Mouse (Mus musculus): ENCODE data around the gene Slc4a4.

The Slc4a4 gene

DNA sequence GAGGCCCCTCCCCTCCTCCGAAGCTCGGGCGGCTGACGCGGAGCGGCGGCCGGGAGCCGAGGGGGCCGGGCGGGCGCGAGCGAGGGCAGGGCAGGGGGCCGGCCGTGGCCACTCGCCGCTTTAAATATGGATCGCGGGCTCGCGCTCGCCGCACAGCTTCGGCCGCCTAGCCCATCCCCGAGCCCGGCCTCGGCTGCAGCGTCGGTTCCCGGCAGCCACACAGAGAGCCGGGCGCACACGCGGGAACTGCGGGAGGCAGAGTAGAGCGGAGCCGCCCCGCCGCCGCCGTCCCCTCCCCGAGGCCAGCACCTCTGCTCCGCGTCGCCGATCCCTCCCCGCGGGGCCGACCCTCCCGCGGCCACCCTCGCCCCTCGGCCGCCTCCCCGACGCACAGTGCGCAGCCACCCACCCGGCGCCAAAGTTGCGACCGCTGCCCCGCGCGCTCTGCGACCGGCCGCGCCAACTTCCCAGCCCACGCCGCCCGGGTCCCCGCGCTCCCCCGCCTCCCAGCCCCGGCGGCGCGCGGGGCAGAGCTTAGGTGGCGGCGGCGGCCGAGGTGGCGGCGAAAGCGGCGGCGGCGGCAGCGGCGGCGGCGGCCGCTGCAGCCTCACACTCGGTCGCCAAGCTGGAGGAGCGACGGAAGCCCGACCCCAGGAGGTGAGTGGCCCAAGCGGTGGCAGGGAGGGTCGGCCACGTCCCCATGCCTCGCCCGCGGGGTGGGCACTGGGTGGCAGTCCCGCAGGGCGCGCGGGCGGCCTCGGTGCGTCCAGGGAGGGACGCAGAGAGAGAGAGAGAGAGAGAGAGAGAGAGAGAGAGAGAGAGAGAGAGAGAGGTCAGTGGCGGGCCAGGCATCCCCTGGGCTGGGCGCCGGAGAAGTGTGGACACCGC is at the start of gene Slc4a4:
TSS of gene Slc4a4 (plus strand) at position 151 of the 888 bp plus-strand sequence.
- DNase-seq: peak; percentile 96

DNA sequence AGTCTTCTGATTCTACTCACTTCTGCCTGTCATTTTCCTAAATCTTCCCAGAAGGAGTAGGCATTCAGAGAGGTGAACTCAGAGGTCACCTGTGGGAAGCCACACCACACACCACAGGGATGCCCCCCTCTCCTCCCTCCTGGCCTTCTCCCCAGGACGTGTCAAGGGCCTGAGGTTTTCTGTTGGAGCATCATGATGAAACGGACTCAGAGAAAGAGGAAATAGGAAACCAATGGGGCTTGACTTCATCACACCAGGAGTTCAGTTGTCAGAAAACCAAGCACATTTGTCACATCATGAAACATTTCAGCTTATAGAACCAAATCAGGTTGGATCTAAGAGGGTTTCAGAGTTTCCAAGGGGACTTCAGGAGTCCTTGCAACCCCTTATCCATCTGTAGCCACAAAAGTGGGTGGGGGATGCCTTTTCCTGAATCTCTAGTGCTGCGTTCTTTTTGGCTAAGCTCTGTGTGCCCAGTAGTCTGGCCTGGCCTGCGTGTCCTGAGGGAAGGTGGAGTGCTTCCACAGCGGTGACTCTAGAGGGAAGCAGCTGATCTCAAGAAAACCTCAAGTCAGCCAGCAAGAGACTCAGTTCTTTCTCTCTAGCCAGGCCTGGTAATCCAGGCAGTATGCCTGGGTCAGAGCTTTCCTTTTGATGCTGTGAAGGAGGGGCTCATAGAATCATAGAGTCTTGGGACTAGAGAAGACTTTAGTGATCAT is 46.4 kb upstream of the Slc4a4 start:
- DNase-seq: no peak

DNA sequence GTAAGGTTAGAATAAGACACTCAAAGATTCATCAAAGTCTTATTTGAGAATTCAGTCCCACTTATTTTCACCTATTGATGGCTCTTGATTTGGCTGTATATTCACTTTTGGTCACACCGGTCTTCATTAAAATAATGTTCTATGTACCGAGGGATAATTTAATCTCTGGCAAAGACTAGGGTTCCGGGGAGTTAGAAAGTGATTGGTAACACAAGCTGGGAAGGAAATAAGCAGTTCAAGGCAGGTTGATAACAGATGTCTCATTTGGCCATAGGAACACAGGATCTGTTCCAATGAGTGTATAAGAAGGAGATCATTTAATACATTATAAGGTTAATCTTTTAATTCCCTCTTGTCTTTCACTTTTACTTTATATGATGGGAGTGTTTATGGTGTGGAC is 29.3 kb upstream of the Slc4a4 start:
- peak; percentile 7 for DNase-seq

DNA sequence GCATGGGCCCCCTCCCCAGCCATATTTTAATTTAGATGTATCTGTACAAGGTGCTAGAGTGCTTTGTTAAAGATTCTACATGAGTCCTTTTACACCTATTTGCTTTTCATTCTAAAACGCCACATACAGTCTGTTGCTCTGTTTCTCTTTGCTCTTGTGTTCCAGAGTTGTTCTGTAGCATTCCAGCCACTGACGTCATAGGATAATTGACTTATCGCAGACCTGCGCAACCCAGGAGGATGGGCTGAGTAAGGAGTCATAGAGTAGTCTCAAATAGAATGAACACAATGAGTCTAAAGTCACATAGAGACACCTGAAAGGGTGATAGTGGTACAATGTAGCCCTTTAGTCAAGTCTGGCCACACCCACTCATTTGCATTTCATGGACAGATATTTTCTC is 28.8 kb upstream of the Slc4a4 start:
- DNase-seq: peak; percentile 18

DNA sequence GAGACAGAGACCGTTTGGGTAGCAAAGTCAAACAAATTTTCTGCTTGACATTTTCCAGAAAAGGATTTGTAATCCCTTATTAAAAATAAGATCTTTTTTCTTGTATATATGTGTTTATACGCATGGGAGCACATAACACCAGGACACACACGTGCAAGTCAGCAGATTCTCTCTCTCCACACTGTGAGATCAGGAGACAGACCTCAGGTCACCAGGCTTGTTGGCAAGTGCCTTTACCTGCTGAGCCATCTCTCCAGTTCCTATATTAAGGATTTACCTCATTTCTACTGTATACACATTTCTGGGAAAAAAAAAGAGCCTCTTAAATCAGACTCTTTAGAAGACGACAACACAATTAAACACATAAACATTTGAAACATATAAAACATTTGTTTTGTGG is 28.4 kb upstream of the Slc4a4 start:
- DNase-seq: peak; percentile 14

DNA sequence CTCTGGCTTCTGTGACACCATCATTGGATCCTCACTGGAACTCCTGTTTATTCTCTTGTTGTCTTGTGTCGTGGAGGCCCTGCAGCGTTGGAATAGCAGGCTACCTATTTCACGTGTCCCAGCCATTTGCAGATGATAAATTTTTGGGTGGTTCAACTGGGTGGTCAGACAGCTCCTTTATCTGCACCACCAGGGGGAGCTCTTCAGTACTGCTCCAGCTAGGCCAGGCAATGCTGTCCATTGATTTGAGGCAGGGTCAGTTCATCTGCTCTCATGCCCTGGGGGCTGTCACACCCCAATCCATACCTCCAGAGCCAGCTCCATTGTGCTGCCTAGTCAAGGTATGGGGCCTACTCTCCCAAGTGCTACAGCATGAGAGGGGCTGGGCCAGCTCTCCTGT is 24.5 kb upstream of the Slc4a4 start:
- DNase-seq: no peak

DNA sequence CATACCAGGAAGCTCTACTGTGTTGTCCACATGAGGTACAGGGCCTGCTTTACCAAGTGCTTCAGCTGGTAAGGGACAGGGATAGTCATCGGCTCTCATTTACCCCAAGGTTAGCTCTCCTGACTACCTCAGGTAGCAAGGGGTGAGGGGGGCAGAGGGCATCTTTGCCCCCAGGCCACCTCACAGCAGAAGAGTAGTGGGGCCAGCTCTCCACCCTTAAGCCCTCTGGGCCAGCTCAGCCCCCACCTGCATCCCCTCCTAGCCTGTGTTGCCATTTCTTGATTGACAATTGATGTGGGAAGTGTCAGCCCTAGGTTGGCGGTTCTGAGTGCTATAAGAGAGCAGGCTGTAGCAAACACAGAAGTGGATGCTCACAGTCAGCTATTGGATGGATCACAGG is 23.8 kb upstream of the Slc4a4 start:
- DNase-seq: peak; percentile 56

DNA sequence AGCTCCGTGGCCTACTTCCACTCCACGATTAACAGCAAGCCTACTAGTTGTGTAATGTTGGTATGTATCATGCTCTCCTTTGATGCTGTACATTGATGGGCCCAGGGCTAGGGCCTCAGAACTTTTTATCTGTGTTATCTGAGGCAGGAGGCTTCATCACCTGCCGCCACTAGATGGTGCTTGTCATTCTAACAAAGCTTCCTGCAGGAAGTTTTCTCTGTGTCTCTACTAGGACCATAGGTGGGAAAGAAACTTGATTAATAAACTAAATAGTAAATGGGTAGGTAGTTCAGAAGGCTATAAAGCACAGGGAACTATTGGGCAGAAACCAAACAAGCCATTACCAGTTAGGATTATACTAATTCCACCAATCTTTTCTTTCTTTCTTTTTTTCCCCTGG is 2.5 kb upstream of the Slc4a4 start:
- peak; percentile 87 for DNase-seq

DNA sequence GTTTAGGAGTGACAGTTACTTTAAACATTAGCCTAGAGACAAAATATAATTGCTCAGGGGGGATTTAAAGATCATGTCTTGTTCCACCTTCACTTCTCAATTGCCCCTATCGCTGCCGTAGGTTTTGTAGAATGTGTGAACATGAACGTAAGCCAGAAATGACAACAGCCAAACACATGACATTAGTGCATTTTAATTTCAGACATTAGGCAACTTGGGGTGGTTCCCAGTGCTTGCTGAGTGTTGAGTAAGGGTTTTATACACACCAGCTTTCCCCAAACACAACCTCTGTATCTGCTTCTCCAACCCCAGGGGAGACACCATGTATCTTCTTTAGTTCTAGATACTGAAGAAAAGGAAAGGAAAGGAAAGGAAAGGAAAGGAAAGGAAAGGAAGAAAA is 1.1 kb upstream of the Slc4a4 start:
- peak; percentile 86 for DNase-seq

DNA sequence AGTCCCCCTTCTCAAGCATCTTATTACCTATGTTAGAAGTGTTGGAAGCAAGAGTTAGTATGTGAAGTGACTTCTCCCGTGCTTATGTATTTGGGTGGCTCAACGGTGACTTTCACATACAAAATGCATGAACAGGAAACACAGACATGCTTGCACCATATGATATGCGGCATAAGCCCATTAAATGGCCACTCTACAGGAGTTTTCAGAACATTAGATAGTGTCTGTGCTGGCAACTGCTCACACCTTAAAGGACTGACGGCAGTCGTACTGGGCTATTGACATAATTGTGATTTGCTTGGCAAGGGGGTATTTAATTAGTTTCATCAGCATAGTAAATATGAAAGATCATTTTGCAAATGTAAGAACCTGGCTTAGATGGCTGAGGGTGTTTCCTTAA is 674 bp upstream of the Slc4a4 start:
- DNase-seq: peak; percentile 83

DNA sequence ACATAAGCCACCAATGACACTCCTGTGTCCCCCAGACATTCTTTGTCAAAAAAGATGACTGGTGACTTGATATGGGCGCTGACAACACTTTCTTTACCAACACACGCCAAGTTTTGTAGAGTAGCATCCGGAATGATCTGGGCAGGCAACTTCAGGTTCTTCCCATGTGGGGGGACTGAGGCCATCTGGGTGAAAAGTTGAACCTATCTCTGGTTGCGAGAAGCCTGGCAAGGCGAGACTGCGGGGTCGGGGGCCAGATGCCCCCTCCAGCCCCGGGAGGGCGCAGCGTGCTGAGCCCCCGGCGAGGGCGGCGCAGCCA is 310 bp upstream of the Slc4a4 start:
- DNase-seq: no peak

DNA sequence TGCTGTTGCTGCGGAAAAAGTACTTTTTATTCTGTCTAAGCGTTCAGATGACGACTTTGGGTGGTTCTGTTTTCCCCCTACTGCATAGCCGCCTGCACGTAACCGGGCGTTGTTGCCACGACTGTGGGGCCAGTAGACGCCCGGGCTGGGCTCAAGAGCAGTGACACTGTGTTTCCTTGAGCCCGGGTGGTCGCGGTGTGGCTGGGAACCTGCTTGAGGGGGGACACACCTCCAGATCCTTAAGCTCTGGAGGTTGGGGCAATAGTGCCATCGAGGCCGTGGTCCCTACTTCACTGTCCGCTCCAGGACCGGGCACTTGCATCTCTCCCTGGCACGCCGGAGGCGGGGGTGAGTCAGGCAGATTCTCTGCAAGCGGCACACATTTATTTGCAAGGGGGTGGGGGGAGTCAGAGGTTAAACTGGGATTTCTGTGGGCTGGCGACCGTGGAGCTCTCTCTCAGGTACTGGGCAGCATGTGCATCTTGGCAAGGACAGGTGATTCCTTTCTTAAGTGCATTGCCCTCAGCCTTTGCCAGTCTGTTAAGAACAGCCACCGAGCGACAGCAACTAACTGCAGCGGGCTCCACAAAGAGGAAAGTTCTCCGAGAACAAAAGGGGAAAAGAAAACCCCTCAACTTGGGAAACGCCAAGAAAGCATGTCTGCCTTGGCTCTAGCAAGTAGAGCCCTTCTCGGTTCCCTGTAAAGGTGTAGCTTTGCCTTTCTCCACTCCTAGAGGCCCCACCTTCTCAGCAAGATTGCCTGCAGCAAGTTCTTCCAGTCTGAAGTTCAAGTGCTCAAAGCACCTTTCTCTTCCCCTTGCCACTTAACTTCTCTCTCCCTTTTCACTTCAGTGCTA is 1.2 kb downstream of the Slc4a4 start:
- DNase-seq: peak; percentile 93

DNA sequence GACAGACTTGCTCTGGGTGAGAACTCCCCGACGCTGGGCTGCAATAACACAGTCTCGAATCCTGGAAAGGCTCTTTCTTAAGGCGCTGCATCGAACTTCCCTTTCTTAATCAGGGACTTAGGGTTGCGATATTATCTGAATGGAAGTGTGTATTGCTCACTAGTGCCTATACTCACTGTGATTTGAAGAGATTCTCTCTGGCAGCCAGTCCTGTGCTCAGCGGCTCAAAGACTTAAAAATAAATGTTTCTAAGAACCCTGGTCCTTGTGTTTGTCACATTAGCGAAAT is 1.7 kb downstream of the Slc4a4 start:
- DNase-seq: peak; percentile 83

DNA sequence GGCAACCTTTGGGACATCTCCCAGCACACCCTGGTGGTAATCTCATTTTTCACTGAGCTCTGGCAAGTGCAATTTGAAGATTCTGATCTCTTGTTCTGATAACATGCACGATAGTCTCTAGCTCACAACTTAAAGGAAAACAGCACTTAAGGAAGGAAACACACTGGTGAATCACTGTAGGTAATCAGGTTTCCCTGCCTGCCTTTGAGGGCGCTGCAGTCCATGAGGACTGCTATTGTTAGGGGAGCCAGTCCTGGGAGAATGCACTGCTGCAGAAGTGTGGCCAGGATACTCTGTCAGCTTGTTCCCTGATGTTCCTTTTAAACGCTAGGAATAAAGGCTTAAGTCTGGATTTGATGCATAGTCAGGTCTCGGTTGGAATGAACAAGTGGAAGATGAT is 2.7 kb downstream of the Slc4a4 start:
- peak; percentile 80 for DNase-seq

DNA sequence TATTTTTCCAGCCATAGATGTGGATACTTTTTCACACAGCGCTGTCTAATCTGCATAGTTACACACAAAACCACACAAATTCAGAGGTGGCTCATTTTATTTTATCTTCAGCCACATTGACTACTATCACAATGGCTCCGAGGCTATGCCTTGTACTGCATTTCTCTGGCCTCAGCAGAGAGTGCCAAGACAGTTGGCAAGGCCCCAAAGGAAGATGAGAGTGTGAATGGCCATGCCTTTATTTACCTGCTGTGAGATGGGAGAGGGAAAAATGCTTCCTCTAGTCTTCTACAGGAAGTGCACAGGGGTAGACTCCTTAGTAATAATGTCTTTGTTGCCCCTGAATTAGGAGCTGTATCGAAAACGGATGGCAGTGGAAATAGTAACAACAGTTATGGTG is 3.5 kb downstream of the Slc4a4 start:
- DNase-seq: peak; percentile 65

DNA sequence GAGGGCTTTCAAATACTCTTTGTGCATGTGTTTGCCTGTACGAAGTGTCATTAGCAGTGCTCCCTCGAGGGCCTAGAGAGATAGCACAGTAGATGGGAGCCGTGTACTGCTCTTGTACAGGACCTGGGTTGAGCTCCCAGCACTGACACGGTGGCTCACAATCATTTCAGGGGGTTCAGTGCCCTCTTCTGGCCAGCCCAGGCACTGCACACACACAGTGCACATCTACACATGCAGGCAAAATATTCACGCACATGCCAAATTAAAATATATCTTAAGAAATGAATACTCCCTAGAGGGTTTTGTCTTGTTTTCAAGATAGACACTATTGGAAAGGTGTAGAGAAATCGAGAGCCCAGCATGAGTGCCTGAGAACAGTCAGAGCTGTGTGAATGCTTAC is 10.0 kb downstream of the Slc4a4 start:
- DNase-seq: peak; percentile 30

DNA sequence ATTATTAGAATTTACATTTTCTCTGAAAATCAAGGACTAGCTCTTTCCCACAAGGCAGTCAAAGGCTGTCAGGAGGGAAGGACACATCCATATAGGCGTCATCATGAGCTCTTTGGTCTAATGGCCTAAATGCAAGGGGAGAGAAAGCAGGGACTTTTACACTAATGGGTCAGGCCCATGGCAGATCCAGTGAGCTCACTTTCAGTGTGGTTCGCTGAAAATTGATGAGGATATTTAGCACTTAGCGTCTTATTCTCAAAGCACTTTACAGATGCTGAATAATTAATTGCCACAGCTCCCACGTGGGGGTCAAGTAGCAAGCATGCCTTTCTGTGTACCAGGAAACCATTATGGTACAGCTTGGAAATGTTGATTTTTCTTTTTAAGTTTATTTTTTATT is 16.5 kb downstream of the Slc4a4 start:
- DNase-seq: peak; percentile 39

DNA sequence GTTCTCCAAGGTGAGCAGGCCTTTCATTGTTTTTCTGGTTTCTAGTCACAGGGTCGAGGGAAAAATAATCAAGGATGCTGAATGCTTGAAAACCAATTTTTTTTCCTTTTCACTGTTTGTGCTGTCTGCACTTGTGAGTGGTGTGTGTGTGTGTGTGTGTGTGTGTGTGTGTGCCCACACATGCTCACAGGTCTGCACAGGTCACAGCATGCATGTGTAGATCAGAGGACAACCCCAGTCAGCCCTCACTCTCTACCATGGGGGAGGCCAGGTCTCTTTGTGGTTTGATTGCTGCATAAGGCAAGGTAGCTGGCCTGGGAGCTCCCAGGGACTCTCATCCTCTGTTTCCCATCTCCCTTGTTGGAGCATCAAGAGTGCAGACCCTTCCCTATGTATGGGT is 16.9 kb downstream of the Slc4a4 start:
- peak; percentile 35 for DNase-seq

DNA sequence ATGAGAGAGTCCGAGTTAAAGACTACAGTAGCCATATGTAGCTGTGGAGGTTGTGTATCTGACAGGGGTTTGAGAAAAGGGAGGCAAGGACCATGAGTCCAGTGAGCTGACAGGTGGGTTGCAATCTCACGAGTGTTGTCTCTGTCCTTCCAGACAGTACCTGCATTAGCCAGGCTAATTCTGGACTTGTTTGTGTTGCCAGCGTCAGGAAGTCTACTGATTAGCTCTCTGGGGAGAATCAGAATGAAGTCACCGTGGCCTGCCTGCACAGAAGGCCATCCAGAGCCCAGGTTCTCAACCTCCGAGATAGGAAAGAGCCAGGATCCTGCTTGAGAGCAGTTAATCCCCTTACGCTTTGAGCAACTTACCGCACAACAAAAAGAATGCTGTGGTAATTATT is 18.2 kb downstream of the Slc4a4 start:
- DNase-seq: peak; percentile 79

DNA sequence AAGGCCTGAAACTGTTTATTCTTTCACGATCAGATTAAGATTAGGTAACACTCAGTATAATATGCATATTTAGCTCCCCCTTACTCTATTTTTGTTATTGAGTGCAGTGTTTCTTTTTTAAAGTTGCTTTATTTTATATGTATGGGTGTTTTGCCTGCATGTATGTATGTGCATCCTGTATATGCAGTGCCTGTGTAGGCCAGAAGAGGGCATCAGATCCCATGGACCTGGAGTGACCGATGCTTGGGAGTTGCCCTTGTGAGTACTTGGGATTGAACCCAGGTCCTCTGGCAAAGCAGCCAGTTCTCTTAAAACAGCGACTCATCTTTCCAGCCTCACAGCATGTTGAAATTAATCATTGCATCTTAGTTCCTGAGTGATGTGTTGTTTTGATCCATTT is 21.0 kb downstream of the Slc4a4 start:
- no peak for DNase-seq

DNA sequence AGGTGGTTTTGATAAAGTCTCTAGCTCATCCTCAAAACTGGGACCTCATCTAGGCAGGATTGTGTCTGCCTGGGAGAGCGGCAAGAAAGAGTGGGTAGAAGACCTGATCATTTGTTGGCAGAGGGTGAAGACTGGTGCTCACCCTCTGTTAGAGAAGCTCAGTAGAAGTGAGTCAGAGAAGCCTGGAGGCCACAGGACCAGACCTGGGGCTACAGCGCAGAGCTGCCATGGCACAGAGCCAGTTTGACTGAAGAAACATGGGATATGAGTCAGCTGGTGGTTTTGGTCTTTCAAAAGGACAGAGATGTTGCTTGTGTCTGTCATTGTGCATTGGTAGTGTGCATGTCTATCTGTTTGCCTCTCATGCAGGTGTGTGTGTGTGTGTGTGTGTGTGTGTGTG is 26.0 kb downstream of the Slc4a4 start:
- peak; percentile 91 for DNase-seq

DNA sequence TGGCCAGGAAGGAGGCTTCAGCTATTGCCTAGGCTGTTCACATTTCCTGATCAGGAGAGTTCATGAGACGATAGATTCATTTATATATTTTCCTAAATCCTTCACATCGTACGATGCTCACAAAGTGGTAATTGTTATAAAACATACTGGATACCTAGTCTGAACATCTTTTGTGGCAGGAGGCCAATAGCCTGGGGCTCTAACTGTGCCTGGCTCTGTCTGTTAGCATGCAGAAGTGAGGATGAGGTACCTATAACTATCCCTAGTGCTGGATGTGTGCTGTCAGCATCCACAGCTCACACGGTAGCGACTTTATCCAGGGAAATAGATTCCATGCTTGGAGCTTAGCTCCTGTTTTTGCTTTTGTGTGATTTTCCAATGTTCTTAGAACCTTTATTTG is 28.5 kb downstream of the Slc4a4 start:
- peak; percentile 70 for DNase-seq

DNA sequence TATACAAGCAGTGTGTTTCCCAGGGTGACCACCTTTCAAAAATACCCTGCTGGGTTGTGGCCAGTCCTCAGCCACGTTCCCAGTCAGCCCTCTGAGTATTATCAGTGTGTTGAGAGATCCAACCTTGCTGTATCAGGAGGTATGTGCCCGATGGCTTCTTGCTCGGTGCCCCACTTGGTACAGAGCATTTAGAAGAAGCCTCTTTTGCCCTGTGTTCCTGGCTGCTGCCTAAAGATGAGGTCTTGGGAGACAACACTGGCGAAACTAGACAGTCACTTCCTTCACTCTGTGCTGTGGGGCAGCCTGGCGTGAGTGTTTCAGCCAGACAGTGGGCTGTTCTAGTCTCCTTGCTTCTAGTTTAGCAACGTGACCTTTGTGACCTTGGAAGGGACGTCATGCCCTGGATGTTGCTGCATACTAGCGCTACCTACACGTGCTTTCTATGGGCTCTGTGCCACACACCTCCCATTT is 29.9 kb downstream of the Slc4a4 start:
- peak; percentile 95 for DNase-seq

DNA sequence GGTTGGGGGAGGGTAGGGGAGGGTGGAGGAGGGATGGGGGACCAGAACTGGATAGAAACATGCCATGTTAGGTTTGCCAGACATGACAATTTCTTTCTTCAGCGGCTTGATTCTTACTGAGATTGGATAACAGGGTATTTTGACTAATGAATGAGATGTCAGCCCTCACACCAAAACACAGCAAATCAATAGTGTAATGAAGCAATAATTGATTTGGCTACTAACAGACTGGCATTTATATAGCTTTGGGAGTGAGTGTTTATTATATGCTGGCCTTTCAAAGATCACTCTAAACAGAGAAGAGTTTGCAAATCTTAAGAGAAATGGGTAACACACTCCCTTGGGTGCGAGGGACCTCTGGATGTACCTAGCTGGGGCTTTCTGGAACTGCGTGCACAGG is 30.6 kb downstream of the Slc4a4 start:
- DNase-seq: no peak

Data from heart, adult 11 months (tissue).